Mouse (Mus musculus) spleen, adult 2 months (tissue): ENCODE measurements around the gene Ociad2.

ENCODE experiments used
- CTCF ChIP-seq: fragments of 200-500 bp; IDR thresholded peaks from 2 replicates; pipeline ENCODE4 v1.5.1; 2011; ENCODE audit warnings: mild to moderate bottlenecking, inconsistent platforms; ENCODE audit not compliant: insufficient read depth, insufficient read length, insufficient replicate concordance; ENCODE audit errors: extremely low read depth
- POLR2A ChIP-seq: fragments of 200-500 bp; IDR thresholded peaks from 2 replicates; pipeline ENCODE4 v1.6.1; 2011; ENCODE audit warnings: low read depth, low read length, inconsistent platforms

DNA sequence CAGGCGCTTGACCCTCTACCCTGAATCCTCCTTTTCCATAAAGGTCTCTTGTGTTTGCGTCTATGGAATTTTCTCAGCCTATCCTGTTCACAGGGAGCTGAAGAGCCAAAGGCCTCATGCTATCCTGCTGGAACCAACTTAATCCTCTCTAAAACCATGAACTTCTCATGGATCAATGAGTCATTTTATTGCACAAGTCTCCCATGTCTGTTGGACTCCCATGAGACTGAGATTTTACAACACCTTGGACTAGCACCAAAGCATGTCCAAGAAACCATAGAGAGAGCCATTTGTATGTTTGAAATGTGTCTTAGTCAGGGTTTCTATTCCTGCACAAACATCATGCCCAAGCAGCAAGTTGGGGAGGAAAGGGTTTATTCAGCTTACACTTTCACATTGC lies 26.2 kb downstream of the Ociad2 start:
- no peak for TF ChIP-seq POLR2A
- TF ChIP-seq CTCF: no peak
